Mouse (Mus musculus) heart, postnatal 14 days (tissue): Measurements from ENCODE around the gene Sctr. TPM values are rescaled to one million over a fixed set of nuclear protein-coding genes. Genes with fewer than 3 reads are reported as not detected.
A peak's percentile ranks its signal among the peaks of the same experiment; 100 is the strongest.

Source experiments
- DNase-seq, 2 experiments: peaks; one replicate each; pipeline ENCODE4 v3.0.0; 2021 to 2022
- intact Hi-C: fragments of 180-260 bp; cut with DNase I; formaldehyde crosslinking; loops from one replicate; pipeline ENCODE4 v1.15.1; 2025
- total RNA-seq, 2 experiments: library from RNA; stranded (reverse); gene quantifications; 2 replicates each; pipeline ENCODE4 v1.2.3; 2021

The Sctr gene
- total RNA-seq, 2 experiments from 2014 or later: 0.24 TPM; not detected in 1

DNA sequence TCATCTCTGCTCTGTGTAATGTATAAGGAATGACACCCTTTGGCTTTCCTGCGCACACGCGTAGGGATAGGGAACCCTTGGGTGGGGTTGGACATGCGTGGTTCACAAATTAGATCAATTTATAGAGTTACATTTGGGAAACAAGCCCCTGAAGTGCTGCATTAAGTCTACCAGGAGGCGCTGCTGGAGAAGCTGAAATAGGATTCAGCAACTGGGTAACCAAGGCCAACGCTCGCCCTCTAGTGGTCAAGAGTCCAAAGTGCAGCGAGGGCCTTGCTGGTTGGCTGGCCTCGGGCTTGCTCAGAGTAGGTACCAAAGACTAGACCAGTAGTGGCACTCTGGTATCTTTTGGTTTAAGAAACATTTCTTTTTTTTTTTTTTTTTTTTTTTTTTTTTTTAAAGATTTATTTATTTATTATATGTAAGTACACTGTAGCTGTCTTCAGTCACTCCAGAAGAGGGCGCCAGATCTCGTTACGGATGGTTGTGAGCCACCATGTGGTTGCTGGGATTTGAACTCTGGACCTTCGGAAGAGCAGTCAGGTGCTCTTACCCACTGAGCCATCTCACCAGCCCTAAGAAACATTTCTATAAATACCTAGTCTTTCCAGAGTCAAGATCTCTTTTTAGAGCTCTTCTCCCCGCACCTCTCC lies 86.9 kb downstream of the Sctr start:
- intact Hi-C loops: loop anchor here (1.0 to 10.0 kb wide), 2 partner anchors 60 to 279 kb away; no protein-coding TSS in a partner anchor
- DNase-seq: peak; percentile 83 to 93

GRCm38 (mm10) chr1:120094920-120095319 lies 88.2 kb downstream of the Sctr start:
- intact Hi-C loops: loop anchor here (5.0 to 10.0 kb wide), 2 partner anchors 280 to 457 kb away; no protein-coding TSS in a partner anchor
- DNase-seq: no peak

DNA sequence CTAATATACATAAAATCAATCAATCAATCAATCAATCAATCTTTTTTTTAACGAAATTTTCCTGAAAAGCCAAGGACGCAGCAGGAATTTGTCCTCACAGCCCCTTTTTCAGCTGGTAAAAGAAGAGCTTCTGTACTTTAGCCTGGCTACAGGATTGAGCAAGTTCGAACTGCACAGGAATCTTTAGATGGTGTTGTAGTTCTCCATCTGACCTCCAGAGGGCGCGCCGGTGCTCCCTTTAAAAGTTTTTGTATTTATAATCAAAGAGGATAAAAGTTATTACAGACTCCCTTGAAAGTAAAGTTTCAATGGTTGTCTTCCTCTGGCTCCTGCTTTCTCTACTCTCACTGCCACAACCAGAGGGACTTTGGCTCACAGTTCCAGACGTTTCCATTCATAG lies 91.6 kb downstream of the Sctr start:
- DNase-seq: peak; percentile 69 to 80
- intact Hi-C loops: loop anchor here (2.0 to 10.0 kb wide), 3 partner anchors 56 to 454 kb away; no protein-coding TSS in a partner anchor

GRCm38 (mm10) chr1:120099483-120099882 lies 92.8 kb downstream of the Sctr start:
- DNase-seq: no peak
- intact Hi-C loops: loop anchor here (2.0 to 10.0 kb wide), 3 partner anchors 55 to 453 kb away; no protein-coding TSS in a partner anchor

GRCm38 (mm10) chr1:120100456-120101226 lies 93.9 kb downstream of the Sctr start:
- intact Hi-C loops: no loop called here
- DNase-seq: no peak

DNA sequence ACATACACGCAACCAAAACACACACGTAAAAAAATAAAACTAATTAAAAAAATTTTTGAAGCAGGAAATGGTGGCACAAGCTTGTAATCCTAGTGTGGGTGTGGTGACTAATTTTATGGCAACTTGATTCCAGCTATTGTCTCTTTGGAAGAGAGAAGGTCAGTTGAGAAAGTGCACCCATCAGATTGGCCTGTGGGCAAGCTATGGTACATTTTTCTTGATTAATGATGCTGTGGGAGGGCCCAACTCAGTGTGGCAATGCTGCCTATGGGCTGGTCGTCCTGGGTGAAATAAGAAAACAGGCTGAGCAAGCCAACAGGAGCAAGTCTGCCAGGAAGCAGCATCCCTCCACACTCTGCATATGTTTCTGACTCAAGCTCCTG lies 94.5 kb downstream of the Sctr start:
- intact Hi-C loops: no loop called here
- no peak for DNase-seq

GRCm38 (mm10) chr1:120105556-120105959 lies 98.9 kb downstream of the Sctr start:
- no peak for DNase-seq
- intact Hi-C loops: no loop called here

- intact Hi-C loops: no loop called here
- DNase-seq: no peak
Observed at GRCm38 (mm10) chr1:120109741-120110432, 103.2 kb downstream of the Sctr start.

- intact Hi-C loops: no loop called here
- no peak for DNase-seq
Observed at GRCm38 (mm10) chr1:120111766-120112165, 105.1 kb downstream of the Sctr start.

DNA sequence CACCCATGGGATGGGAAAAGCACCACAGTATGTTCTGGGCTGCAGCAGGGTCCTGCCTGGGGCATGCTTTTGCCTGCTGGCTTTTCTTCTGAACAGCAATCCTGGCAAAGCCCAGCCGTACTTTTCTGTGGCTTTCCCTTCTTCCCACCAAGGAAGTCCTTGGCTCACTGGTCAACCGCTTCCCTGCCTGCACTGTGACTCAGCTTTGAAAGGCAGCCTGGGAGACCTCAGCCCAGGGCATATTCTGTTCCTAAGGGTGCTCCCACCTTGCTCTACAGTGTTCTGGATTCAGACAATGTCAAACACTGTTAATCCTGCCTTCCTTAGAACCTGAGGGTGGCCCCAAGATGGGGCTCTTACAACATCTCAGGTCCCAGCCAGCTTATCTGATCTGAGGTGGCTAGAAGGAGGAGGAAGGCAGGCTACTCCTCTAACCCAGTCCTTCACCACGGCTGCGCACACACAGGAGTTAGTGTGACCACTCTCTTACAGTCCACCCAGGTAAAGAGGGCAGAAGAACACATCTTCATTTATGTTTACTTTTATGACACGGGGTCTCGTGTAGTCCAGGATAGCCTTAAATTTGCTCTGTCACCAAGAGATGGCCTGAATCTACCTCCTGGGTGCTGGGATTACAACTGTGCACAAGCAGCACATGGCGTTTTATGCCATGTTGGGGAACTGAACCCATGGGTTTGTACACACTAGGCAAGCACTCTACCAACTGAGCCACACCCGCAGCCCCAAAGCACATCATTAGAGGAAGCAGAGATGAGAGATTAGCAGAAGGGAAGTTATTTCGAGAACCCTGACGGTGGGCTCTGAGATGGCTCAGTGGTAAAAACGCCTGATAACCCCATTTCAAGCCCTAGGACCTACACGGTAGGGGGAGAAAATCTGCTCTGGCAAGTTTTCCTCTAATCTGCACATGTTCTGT lies 105.8 kb downstream of the Sctr start:
- intact Hi-C loops: no loop called here
- DNase-seq: no peak

Other genes with a start within 250 kb of the Sctr start
- gene Ptpn4, start 169.3 kb upstream of the Sctr start, total RNA-seq: 10 to 100 TPM; 32.1 to 32.8 TPM
- gene Tmem177, start 93.7 kb upstream of the Sctr start, total RNA-seq: 1 to 10 TPM; 7.5 to 8.4 TPM
- not detected for gene Cfap221, start 9.7 kb upstream of the Sctr start, total RNA-seq
- 1 to 10 TPM; 5.5 to 6.3 TPM for gene Tmem37, start 67.2 kb downstream of the Sctr start, total RNA-seq
- 100 to 1,000 TPM; 331 to 352 TPM for gene Dbi, start 114.2 kb downstream of the Sctr start, total RNA-seq
- gene 3110009E18Rik, start 114.3 kb downstream of the Sctr start, total RNA-seq: 1 to 10 TPM; 5.4 to 5.5 TPM